In the genomic region with DNA sequence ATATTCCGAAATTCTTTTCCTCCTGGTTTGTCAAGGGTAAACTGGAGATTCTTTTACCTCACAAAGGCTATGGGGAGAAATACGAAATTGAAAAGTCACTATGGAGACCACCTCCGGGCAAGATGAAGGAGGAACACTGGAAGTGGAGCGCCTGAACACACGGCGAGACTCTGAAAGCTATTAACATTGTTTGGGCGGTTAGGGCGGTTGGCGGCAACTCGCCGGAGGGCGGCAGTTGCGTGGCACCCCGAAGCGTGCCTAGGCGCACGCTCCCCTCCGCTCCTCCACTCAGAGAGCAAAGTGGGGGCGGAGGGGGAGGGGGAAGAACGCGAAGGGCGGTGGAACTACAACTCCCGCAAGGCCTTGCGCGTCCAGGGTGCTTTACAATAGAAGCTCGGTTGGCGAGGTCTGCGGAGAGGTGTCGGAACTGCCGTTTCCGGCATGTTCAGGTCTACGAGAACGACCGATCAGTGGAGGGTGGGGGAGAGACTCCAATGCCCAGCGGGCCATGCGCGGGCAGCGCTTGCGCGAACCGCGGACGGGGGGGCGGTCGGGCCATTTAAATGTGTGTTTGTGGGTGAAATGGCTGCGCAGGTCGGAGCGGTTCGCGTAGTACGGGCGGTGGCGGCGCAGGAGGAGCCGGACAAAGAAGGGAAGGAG, we compare ENCODE assay signal across 8 mouse cellular contexts. TPM values are rescaled to one million over a fixed set of nuclear protein-coding genes. Genes with fewer than 3 reads are reported as not detected.
DNase-seq lines count a peak whose midpoint lies in the region; ATAC-seq and TF ChIP-seq lines count a peak whose summit lies in the region.

TSS of gene Rsbn1 (plus strand) at position 111 of the 660 bp plus-strand sequence.

- H3K4me1 ChIP-seq in cortical plate, adult 2 months (ENCODE audit: control insufficient read depth, insufficient read depth, low read length) = no peaks in the 10 kb centered on the region
- peaks cover 11% of the 10 kb centered on the region; the same call in 1 of the 2 replicates for H3K4me1 ChIP-seq in megakaryocyte, embryonic 14.5 days

- H3K27me3 ChIP-seq in megakaryocyte, embryonic 14.5 days (replicated peaks) = no peaks in the 10 kb centered on the region

- H3K27ac ChIP-seq in cortical plate, adult 2 months (ENCODE audit: insufficient read depth, low read length) = peak within 1 kb of the TSS; percentile 45

- no peak for TF ChIP-seq CTCF in cortical plate, adult 2 months (IDR thresholded peaks at IDR 0.05; ENCODE audit: extremely low read depth, insufficient read depth, low read length)

- H3K9me3 ChIP-seq in megakaryocyte, embryonic 14.5 days = no peaks in the 10 kb centered on the region

- peak within 1 kb of the TSS; percentile 99 for H3K4me3 ChIP-seq in cortical plate, adult 2 months (ENCODE audit: insufficient read depth, low read length)
- peak within 1 kb of the TSS; percentile 98 for H3K4me3 ChIP-seq in megakaryocyte, embryonic 14.5 days (replicated peaks)

- peak; percentile 94 for ATAC-seq in activated CD4-positive, CD25-positive, alpha-beta regulatory T cell, adult 4 months

- H3K36me3 ChIP-seq in megakaryocyte, embryonic 14.5 days (replicated peaks; ENCODE audit: low read length) = peaks cover 13% of the 10 kb centered on the region

- DNase-seq in gastrocnemius, adult 8-10 months (ENCODE audit: low spot score in 2 of 2) = peak; percentile 92 to 95
- peak; percentile 91 for DNase-seq in hindlimb bud, embryonic 11.5 days (ENCODE audit: extremely low spot score, low read depth, low spot score)
- DNase-seq in left cerebral cortex, adult 8-10 months (ENCODE audit: low spot score in 2 of 2) = peak; percentile 86 to 99
- peak; percentile 99 for DNase-seq in right cerebral cortex, postnatal 10 days (ENCODE audit: low spot score in 2 of 2)
- DNase-seq in urinary bladder, postnatal 25 days (ENCODE audit: low spot score) = peak; percentile 87

- TF ChIP-seq POLR2A in cortical plate, adult 2 months (IDR thresholded peaks at IDR 0.05; ENCODE audit: extremely low read depth, insufficient read depth, low read length) = peak; percentile 79

RNA-seq across cellular contexts. Expression of gene Rsbn1, which starts in this region (rescaled TPM):
- polyA plus RNA-seq in activated CD4-positive, CD25-positive, alpha-beta regulatory T cell, adult 4 months (2017; shearing (Covaris generic)) = 10 to 100 TPM; 10.3 to 11.3 TPM
- 9.5 and 9.8 TPM in 2 replicates for polyA plus RNA-seq in cortical plate, adult 2 months (2012; rRNA removed)
- 1 to 10 TPM; 5.6 to 7.3 (median 6.5) TPM for total RNA-seq in gastrocnemius, adult 8-10 months (2022)
- 10 to 100 TPM; 22.6 to 27.1 (median 23.5) TPM for total RNA-seq in left cerebral cortex, adult 8-10 months (2022)
- polyA plus RNA-seq in megakaryocyte, embryonic 14.5 days (2012; ENCODE audit: insufficient read depth, low replicate concordance) = 9.0 and 18.1 TPM in 2 replicates

Comparison
In these comparisons a context has a peak if more than half of its experiments do, and no peak if none do; other contexts are left out.
1. Peak in every context shown above with its lines: DNase-seq, ATAC-seq, H3K4me3 ChIP-seq and H3K27ac ChIP-seq.